Mouse (Mus musculus): Measurements from ENCODE around the gene Nhp2. TPM values are rescaled to one million over a fixed set of nuclear protein-coding genes. Genes with fewer than 3 reads are reported as not detected.
A peak's percentile ranks its signal among the peaks of the same experiment; 100 is the strongest.

Gene Nhp2
- total RNA-seq (2022) = 10 to 100 TPM; 52.2 to 75.1 (median 56.2) TPM

DNA sequence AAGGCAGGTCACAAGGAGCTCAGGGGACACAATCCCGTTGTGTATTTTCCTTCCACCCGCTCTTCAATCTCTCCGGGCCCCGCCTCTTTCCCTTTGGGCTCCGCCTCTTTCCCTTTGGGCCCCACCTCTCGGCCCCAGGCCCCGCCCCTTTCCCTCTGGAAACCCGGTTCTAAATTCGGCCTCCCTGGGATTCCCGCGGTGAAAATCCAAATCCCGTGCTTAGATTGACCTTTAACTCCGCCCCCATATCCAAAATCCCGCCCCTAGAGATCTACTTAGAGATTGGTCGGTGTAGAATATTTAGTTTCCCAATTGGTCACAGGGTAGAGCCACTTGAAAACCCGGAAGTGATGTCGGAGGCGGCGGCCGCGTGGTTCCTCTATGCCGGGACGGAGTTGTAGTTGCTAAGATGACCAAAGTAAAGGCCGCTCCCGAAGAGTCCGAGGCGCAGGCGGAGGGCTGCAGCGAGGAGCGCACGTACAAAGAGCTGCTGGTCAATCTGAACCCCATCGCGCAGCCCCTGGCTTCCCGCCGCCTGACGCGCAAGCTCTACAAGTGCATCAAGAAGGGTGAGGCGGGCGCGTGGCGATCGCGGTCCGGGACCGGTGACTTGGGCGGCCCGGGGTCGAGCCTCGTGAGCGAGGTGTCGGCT lies at the start of gene Nhp2:
Gene Nhp2 (plus strand): TSS at position 327 of the 652 bp plus-strand sequence.
- DNase-seq = peak; percentile 97

DNA sequence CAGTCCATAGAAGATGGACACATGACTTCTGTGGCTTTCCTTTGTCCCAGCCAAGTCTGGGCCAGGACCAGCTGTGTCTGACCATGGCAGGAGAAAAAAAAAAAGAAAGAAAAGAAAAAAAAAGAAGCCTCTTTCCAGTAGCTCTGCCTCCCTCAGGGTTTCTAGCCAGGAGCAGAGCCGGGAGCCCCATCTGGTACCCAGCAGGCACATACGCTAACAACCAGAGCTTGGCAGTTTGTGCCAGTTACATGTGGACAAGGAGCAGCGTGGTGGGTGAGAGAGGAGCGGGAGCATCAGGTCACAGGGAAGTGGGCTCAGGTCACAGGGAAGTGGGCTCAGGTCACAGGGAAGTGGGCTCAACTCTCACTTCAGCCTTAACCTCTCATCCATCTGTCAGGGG lies 43.1 kb upstream of the Nhp2 start:
- DNase-seq = no peak

DNA sequence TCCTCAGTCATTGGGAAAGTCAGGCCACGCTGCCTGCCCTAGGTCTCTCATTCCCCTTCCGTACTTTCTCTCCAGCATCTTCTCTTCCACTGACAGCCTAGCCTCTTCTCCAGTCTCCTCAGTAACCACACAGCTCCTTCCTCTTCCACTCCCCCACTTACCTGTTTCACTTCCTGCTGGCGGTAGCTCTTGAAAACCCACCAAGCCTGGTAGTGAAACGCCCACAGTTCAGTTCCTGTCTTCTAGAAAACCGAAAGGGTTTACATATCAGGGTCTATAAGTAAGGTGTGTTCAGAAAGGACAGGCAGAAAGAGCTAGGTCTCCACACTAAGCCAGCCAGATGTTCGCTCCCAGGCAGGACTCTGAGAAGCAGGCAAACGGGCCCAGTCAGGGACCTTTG lies 41.9 kb upstream of the Nhp2 start:
- no peak for DNase-seq

DNA sequence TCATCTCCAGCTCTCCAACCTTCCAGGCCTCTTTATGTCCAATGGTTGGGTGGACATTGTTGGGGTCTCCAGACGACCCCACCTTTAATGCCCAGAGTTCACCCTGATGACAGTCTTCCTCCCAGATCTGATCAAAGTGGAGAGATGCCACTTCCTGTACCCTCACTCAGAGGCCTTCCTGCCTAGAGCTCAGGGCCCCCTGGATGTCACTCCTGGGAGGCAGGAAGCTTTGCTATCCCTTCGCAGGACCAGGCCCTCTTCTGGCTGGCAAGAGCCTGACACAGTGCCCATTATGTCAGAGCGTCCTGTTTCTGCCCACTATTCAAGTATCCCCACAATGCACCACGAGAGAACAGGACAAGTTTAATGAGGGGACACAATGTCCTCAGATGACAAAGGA lies 40.5 kb upstream of the Nhp2 start:
- DNase-seq = no peak

DNA sequence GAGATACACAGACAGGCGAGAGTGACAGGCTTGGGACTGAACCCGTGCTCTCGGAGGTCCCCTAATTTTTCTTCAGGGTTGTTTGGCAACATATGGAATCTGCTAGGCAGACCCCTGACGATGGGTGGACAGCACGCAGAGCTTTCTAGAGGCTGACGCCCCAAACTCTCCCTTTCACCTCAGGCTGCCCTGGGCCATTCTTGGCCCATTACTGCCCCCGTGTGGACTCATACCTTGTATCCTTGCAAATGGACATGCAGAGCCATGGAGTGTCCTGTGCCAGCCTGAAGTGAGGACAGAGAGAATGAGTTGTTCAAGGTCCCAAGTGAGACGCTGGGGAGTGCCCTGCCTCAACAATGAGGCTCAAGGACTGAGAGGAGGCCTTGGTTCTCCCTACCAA lies 36.8 kb upstream of the Nhp2 start:
- DNase-seq = peak; percentile 88

DNA sequence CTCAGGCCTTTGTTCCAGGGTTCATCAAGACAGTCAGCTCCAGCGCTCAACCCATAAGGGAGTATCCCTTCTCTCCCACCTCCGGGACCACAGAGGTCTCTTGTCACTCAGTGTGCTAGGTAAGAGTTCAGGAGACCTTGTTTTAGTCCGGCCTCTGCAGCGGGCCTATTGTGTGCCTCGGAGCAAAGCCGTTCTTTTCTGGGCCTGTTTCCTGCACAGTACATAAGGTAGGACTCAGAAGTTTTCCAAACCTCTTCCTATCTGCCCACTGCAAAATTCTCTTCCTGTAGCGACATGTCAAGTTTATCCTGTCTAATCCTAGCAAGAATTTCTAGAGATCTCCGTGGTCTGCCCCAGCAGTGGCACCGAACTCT lies 35.5 kb upstream of the Nhp2 start:
- DNase-seq = no peak

DNA sequence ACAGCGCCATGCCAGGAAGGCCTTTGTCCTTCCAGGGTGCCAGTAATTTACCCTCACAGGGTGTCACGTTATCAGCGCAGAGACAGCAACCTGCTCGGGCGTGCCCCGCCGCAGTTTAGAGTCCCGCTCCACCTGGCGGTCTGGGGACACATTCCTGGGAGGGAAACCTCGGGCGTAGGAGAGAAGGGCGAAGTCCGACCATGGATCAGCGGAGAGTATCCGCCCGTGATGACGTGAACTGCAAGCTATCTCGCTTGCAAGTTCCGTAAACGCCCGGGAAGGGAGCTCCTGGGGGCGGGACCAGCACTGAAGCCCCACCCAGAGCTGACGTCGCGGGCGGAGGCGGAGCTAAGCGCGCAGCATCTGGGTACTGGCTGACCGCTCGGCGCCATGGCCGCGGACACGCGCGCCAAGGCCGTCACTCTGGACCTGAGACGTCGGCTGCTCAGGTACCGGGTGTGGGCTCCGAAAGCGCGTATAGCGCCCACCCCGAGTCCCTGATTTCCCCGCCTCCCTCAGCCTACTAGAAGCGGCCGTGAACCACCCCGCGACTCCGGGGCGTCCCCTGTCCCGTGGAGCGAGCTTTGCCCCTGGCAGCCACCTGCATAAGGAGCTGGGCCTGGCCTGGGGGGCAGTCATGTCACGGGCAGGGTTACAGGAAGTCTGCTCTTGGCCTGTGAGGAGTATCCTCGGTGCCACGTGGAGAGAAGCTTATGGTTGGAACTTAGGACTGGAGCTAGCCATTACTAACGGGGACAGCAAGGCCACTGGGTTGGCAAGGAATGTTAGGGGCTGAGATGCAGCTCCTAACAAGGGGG lies 34.9 kb upstream of the Nhp2 start, which contains the start of gene Phykpl:
Gene Phykpl (plus strand): TSS at position 327 of the 818 bp plus-strand sequence.
- DNase-seq = peak; percentile 97

DNA sequence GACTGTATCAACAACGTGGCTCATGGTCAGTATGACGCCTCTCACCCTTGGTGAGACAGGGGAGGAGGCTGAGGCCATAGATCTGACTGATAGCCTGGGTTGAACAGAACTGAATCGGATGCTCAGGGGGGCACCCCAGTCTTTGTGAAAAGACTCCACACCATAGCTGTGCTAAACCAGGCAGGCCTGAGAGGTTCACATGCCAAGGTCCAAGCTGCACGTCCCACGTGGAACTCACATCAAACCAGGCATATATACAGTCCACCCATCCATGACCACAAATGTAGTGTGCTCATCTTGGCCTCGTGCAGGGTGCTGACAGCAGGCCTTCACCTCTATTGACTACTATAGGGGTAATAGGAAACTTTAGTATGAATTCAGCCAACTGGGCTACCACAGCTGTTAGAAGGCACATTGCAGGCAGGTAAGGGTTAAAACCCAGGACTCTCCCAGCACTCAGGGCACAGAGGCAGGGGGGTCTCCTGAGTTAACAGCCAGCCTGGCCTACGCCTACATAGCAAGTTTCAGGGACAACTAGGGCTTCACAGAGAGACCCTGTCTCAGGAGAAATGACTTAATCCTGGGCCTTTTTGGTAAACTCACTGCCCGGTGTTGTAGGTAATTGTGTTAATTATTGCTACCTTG lies 33.8 kb upstream of the Nhp2 start:
- no peak for DNase-seq

DNA sequence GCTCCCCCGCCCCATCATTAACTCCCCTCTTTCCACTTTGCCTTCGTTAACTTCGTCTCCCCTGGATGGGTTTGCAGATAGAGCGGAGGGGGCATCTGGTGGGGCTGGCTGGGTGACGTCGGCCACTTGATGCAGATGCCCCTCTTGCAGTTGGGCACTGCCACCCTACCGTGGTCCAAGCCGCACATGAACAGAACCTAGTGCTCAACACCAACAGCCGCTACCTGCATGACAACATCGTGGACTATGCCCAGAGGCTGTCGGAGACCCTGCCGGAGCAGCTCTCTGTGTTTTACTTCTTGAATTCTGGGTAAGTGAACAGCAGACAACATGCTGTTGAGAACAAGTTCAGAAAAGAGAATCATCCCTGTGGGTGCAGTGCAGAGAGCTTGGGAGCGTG lies 33.1 kb upstream of the Nhp2 start:
- DNase-seq = no peak

DNA sequence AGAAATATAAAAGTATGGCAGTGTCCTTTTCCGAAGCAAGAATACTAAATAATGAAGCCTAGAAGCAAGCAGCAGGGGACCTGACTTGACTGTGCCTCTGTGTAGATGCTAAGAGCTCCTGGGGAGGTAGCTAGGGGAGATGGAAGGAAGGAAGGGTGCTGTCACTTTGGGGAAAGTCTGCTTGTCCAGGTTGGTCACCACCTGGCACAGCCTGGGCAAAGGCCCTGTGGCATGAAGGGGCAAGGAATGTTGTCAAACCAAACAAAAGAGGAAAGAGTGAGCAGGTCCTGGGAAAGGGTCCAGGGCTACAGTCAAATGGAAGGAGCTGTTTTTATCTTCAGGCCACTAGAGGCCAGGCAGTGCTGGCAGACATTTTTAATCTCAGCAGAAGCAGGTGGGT lies 32.5 kb upstream of the Nhp2 start:
- DNase-seq = no peak

DNA sequence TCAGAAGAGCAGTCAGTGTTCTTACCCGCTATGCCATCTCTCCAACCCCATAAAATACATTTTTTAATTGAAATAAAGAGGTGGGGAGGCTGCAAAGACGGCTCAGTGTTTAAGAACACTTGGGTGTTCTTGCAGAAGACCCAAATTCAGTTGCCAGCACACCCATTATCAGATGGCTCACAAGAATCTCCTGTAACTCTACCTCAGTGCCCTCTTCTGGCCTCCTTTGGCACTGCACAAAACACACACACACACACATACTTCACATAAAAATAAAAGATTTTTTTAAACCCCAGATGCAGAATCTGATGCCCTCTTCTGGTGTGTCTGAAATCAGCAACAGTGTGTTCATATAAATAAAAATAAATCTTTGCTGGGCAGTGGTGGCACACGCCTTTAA lies 30.7 kb upstream of the Nhp2 start:
- DNase-seq = no peak

DNA sequence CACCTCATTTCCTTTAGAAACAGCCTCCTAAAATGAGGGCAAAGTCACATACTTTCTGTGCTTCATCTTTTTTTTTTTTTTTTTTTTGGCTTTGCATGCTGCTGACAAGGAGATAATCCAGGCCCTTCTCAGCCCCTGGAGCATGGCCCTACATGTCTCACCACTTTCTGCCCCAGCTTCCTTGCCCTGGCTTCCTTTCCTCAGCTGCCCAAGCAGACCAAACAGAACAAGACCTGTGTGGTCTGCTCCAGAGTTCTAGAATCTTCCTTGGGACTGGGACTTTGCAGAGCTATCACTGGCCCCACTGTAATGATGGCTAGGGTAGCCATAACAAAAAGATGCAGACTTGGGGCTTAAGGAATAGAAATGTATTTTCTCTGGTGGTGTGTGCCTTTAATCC lies 29.5 kb upstream of the Nhp2 start:
- DNase-seq = no peak

DNA sequence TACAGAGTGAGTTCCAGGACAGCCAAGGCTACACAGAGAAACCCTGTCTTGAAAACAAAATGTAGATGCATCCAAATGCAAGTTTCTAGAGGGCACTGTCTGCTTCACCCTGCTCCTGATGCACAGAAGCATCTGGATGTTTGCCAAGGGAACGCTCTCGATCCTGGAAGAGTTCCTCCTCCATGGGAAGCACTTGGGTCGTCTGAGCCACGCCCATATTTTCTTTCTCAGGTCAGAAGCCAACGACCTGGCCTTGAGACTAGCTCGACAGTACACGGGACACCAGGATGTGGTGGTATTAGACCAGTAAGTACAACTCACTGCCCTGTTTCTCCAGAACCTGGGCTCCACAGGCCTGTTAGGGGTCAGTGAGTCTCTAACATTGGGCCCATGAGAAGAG lies 28.4 kb upstream of the Nhp2 start:
- DNase-seq = no peak

DNA sequence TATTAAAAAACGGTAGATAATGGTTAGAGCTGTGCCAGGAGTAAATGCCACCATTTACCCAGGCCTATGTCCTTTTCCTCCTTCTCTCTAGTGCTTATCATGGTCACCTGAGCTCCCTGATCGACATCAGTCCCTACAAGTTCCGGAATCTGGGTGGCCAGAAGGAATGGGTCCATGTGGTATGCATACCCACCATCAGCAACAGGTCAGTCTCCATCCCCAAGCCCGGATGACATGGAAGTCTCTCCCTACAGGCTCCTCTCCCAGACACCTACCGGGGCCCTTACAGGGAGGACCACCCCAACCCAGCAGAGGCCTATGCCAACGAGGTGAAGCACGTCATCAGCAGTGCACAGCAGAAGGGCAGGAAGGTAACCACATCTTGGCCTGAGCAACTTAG lies 27.6 kb upstream of the Nhp2 start:
- no peak for DNase-seq

DNA sequence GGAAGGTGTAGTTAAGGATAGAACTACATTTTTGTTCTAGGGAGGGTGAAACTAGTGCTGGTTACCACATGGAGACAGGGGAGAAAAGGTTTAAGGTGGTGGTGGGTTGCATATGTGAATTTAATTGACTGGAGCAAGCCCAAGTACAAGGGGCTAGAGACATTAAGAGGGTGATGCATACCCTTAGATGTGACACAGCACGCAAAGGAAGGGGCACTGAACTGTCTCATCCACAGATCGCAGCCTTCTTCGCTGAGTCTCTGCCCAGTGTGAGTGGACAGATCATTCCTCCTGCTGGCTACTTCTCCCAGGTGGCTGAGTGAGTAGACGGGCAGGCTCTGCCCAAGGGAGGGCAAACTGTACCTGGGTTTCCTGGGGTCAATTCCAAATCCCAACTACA lies 26.2 kb upstream of the Nhp2 start:
- DNase-seq = no peak

DNA sequence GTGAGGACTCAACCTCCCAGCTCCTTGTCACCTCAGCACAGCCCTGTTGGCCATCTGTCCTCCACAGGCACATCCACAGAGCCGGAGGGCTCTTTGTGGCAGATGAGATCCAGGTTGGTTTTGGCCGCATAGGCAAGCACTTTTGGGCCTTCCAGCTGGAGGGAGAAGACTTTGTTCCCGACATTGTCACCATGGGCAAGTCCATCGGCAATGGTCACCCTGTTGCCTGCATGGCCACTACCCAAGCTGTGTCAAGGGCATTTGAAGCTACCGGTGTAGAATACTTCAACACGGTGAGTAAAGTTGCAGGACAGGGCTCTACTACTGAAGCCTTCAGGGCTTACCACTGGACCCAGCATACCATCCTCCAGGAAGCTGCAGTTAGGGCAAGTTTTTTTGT lies 25.7 kb upstream of the Nhp2 start:
- no peak for DNase-seq

DNA sequence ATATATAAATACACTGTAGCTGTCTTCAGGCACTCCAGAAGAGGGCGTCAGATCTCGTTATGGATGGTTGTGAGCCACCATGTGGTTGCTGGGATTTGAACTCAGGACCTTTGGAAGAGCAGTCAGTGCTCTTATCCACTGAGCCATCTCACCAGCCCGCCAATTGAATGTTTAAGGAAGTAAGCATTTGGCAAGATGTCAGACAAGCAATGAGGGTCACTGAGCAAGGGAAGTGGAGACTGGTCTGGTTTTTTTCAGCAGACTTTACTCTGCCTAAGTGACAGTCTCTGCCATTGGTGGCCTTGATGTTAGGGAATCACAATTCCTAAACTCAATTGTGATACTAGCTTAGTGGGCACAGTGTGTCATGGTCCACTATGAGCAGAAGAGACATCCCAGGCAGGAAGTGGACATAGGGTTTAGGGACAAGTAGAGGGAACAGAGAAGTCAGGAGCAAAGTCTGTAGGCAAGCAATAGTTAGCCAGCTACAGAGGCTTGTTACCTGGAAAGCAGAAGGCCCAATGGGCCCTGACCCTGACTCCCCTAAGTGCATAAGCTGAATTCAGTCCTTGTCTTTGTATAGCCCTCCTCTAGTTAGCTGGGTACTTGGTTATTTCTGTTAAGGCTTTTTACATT lies 24.7 kb upstream of the Nhp2 start:
- DNase-seq = no peak

DNA sequence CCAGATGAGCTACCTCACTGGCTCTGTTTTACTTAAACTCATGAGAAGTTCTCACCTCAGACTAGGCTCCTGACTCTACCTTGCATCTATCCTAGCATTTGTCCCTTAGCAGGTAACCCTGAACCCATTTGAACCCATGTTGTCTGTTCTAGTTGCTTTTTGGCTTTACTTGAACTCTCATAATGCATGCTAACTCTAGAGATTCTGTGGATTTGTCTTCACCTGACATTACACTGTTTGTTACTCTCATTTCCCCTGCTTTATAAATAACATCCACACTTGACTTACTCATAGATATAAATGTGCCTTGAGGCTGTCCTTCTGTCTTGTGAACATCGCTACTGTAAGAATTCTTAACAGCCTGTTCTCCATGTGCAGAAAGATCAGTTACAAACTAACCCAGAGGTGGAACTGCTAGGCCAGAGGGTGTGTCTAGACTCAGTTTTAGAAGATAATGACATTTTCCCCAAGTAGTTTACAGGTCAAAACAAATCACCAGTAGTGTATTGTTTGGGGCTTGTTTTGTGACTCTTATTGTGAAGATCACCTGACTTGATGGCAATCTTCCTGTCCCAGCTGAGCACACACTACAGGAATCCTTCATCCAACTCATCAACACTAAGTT lies 24.0 kb upstream of the Nhp2 start:
- no peak for DNase-seq

DNA sequence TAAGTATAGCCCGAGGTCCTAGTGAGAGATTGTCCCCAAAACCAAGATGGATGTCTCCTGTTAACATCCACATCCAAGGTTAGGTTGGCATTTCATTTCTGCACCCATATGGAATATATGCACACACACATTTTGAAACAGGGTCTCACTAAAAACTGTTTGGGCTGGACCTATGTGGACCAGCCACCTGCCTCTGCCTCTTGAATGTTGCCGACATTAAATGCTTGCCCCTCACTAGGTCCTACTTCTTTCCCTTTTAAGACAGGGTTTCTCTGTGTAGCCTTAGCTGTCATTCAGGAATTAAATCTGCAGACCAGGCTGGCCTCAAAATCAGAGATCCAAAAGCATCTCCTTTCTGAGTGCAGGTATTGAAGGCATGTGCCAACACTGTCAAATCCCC lies 22.0 kb upstream of the Nhp2 start:
- no peak for DNase-seq

DNA sequence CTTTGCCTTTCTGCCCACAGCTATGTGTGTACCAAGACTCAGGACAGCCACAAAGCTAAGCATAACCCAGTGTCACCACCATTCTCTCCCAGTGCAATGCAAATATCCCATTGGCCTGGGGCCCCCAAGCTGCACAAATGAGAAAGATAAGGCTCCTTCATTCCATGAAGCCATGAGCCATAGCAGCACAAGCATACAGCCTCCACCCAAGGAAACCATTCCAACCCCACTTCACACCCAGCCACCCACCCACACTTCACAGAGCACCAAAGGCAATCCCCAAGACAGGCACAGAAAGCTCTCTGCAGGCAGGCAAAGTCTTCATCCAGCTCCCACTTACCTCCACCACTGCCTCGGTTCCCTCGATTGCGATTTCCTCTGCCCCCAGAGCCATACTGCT lies 17.3 kb upstream of the Nhp2 start:
- no peak for DNase-seq

DNA sequence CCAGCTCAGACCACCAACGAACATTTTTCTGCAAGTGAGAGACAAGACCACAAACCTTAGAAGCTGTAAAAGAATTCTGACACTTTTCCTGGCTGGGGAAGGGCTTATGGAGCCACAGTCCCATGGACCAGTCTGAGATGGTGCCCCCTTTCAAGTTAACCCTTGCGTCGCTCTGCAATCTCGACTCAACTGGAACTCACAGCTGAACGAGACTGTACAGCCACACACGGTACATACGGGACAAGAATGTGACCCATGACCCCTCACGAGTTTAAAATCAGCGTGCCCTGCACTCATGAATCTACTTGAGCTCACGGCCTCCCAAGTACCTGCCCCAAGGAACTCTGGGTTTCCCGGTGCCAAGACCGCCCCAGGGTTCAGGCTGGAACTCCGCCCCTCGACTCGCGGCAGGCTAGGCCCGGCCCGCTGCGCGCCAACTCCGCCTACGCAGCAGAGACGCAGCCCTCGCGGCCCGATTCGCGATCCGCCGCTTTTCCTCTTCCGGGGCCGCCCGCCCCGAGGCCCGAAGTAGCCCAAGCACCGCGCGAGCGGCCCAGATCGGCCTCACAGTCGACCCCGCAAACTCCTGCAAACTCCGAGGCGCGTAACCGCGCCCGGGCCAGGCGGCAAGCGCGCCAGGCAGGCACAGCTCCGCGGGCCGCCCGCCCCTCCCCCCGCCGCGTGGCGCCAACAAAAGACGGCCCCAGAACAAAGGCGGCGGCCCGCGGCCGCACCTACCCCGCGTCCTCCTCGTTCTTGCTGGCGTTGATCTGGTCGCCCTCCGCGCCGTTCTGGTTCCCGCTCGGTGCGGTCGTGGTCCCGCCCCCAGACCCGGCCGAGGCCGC lies 13.7 kb upstream of the Nhp2 start:
- DNase-seq = peak; percentile 88
